Mouse (Mus musculus) embryonic fibroblast, embryonic 13.5 days (primary cell): Measurements from ENCODE around the gene Cx3cr1.

ENCODE experiments used
- CTCF ChIP-seq: IDR thresholded peaks from 2 replicates; pipeline ENCODE4 v1.5.1; 2011; ENCODE audit warnings: mild to moderate bottlenecking, control low read depth, low read length, moderate library complexity, borderline replicate concordance; ENCODE audit not compliant: insufficient read depth
- POLR2A ChIP-seq: IDR thresholded peaks from 2 replicates; pipeline ENCODE4 v1.6.1; 2011; ENCODE audit warnings: low read depth, mild to moderate bottlenecking, control low read depth, low read length, moderate library complexity

GRCm38 (mm10) chr9:119962216-119962615 lies 107.5 kb downstream of the Cx3cr1 start:
- TF ChIP-seq CTCF (no peak), POLR2A (no peak)
